Mouse (Mus musculus): ENCODE results near the gene Pef1.

The Pef1 gene

GRCm38 (mm10) chr4:130101183-130101582, 1.2 kb upstream of the Pef1 start:
- 32% methylated on average over 8 of the region's 8 CpGs for WGBS

- WGBS, result 85% methylated on average over 12 of the region's 12 CpGs
These were observed 1.3 kb downstream of the Pef1 start for GRCm38 (mm10) chr4:130103632-130104031.

- 75% methylated on average over 4 of the region's 4 CpGs for WGBS
These were observed 2.2 kb downstream of the Pef1 start for GRCm38 (mm10) chr4:130104584-130104983.

GRCm38 (mm10) chr4:130107065-130107443, 4.7 kb downstream of the Pef1 start:
- 11% methylated on average over 14 of the region's 14 CpGs for WGBS

- WGBS, result under 1% methylated on average over 39 of the region's 39 CpGs
These were observed 5.2 kb downstream of the Pef1 start for GRCm38 (mm10) chr4:130107444-130108131.

- WGBS, result 82% methylated on average over 3 of the region's 3 CpGs
These were observed 6.6 kb downstream of the Pef1 start for GRCm38 (mm10) chr4:130108929-130109328.

- WGBS, result 71% methylated on average over 9 of the region's 9 CpGs
These were observed 7.3 kb downstream of the Pef1 start for GRCm38 (mm10) chr4:130109666-130110065.

GRCm38 (mm10) chr4:130110091-130110490, 7.7 kb downstream of the Pef1 start:
- WGBS, result 55% methylated on average over 7 of the region's 7 CpGs

GRCm38 (mm10) chr4:130112299-130112698, 9.9 kb downstream of the Pef1 start:
- WGBS, result 61% methylated on average over 7 of the region's 7 CpGs

GRCm38 (mm10) chr4:130112732-130113131, 10.4 kb downstream of the Pef1 start:
- 65% methylated on average over 1 of the region's 1 CpGs for WGBS

GRCm38 (mm10) chr4:130120752-130121151, 18.4 kb downstream of the Pef1 start:
- 82% methylated on average over 4 of the region's 4 CpGs for WGBS

- 76% methylated on average over 8 of the region's 8 CpGs for WGBS
These were observed 19.2 kb downstream of the Pef1 start for GRCm38 (mm10) chr4:130121560-130121959.

GRCm38 (mm10) chr4:130123020-130123419, 20.7 kb downstream of the Pef1 start:
- WGBS, result 77% methylated on average over 5 of the region's 5 CpGs

GRCm38 (mm10) chr4:130124110-130124509, 21.8 kb downstream of the Pef1 start:
- 95% methylated on average over 4 of the region's 4 CpGs for WGBS

GRCm38 (mm10) chr4:130125164-130125563, 22.8 kb downstream of the Pef1 start:
- 81% methylated on average over 6 of the region's 6 CpGs for WGBS

- 78% methylated on average over 5 of the region's 5 CpGs for WGBS
These were observed 23.6 kb downstream of the Pef1 start for GRCm38 (mm10) chr4:130125935-130126334.

- WGBS, result 80% methylated on average over 5 of the region's 5 CpGs
These were observed 26.5 kb downstream of the Pef1 start for GRCm38 (mm10) chr4:130128907-130129306.

- WGBS, result 68% methylated on average over 10 of the region's 10 CpGs
These were observed 27.7 kb downstream of the Pef1 start for GRCm38 (mm10) chr4:130130082-130130481.

- WGBS, result 72% methylated on average over 13 of the region's 13 CpGs
These were observed 28.4 kb downstream of the Pef1 start for GRCm38 (mm10) chr4:130130641-130131350.

GRCm38 (mm10) chr4:130131448-130132105, 29.2 kb downstream of the Pef1 start:
- 79% methylated on average over 7 of the region's 7 CpGs for WGBS

GRCm38 (mm10) chr4:130133399-130133798, 31.0 kb downstream of the Pef1 start:
- WGBS, result 71% methylated on average over 6 of the region's 6 CpGs

GRCm38 (mm10) chr4:130138441-130139213, 36.3 kb downstream of the Pef1 start:
- under 1% methylated on average over 56 of the region's 57 CpGs for WGBS

Data from cerebral cortex, adult 2 months (tissue).